Mouse (Mus musculus) lung, postnatal 0 days (tissue): ENCODE results near the gene Tex22.

ENCODE experiments used
- CTCF ChIP-seq: IDR thresholded peaks from 2 replicates; pipeline ENCODE4 v1.5.1; 2016; ENCODE audit warnings: antibody characterized with exemption, mild to moderate bottlenecking
- EP300 ChIP-seq: IDR thresholded peaks from 2 replicates; pipeline ENCODE4 v1.6.1; 2016; ENCODE audit warnings: antibody characterized with exemption, mild to moderate bottlenecking, control low read depth

DNA sequence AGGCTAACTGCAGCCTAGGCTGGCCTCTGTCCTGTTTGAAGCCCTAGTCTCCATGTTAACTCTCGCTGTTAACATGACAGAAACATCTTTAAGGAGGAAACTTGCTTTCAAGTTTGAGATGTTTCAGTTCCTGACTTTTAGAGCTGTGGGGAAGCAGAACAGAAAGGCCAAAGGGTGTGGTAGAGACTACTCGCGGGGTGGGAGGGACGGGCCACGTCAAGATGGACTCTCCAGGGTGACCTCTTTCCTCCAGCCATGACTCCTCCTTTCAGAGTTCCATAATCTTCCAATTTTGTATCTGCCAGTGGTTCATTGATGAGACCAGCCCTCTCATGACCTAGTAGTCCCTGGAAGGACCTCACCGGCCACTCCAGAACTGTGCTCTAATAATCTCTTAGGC is 42.9 kb upstream of the Tex22 start:
- TF ChIP-seq CTCF, result no peak
- no peak for TF ChIP-seq EP300
